Mouse (Mus musculus) left cerebral cortex, adult 8-10 months (tissue): ENCODE data around the gene Sis. TPM values are rescaled to one million over a fixed set of nuclear protein-coding genes. Genes with fewer than 3 reads are reported as not detected.

Experiments
- DNase-seq, 2 experiments: peaks; one replicate each; pipeline ENCODE4 v3.0.0; 2022; ENCODE audit warnings: low spot score in 2 of 2
- total RNA-seq, 4 experiments: library from RNA; stranded (reverse); gene quantifications; 2 replicates each; pipeline ENCODE4 v1.2.4; 2022

Gene Sis
- total RNA-seq = under 1 TPM in 2 of 4 experiments, not detected in 2; 0.06 to 0.07 TPM

- DNase-seq = no peak
Observed at GRCm38 (mm10) chr3:72967675-72968074, at the start of gene Sis. Sis (minus strand) TSS chr3:72967863.

GRCm38 (mm10) chr3:73006045-73006444 is 38.4 kb upstream of the Sis start:
- no peak for DNase-seq

- no peak for DNase-seq
Observed at GRCm38 (mm10) chr3:73002933-73003696, 35.5 kb upstream of the Sis start.

- no peak for DNase-seq
Observed at GRCm38 (mm10) chr3:72997517-72997916, 29.9 kb upstream of the Sis start.

GRCm38 (mm10) chr3:72990992-72991391 is 23.3 kb upstream of the Sis start:
- no peak for DNase-seq

GRCm38 (mm10) chr3:72976602-72977001 is 8.9 kb upstream of the Sis start:
- DNase-seq = no peak

GRCm38 (mm10) chr3:72918919-72919526 is 48.6 kb downstream of the Sis start:
- DNase-seq = no peak

- DNase-seq = no peak
Observed at GRCm38 (mm10) chr3:72882501-72882900, 85.2 kb downstream of the Sis start.

GRCm38 (mm10) chr3:72868141-72868540 is 99.5 kb downstream of the Sis start:
- DNase-seq = no peak

GRCm38 (mm10) chr3:72858738-72859137 is 108.9 kb downstream of the Sis start:
- DNase-seq = no peak

- DNase-seq = no peak
Observed at GRCm38 (mm10) chr3:72855405-72855804, 112.3 kb downstream of the Sis start.

GRCm38 (mm10) chr3:72840641-72841040 is 127.0 kb downstream of the Sis start:
- DNase-seq = no peak

Other genes starting within 250 kb of the Sis start
- 10 to 100 TPM; 56.2 to 68.8 (median 61.0) TPM for gene Slitrk3, start 89.9 kb upstream of the Sis start, total RNA-seq